13 mouse cellular contexts compared by ENCODE assay signal in genomic region chr8:83215065-83215464, GRCm38 (mm10). TPM values are rescaled to one million over a fixed set of nuclear protein-coding genes. Genes with fewer than 3 reads are reported as not detected.
A peak's percentile ranks its signal among the peaks of the same experiment; 100 is the strongest.
DNase-seq lines count a peak whose midpoint lies in the region; ATAC-seq and TF ChIP-seq lines count a peak whose summit lies in the region.
"Had no signal": no experiment of that assay in that cellular context is flagged by ENCODE, and none has a peak within 500 bp of the region (broad histone marks: within the 10 kb centered on the region; RNA-seq: fewer than 3 reads in every experiment).

No protein-coding gene starts in this region.

- no peaks in the 10 kb centered on the region for H3K9me3 ChIP-seq in kidney, embryonic 16.5 days (ENCODE audit: low read length)
- no peaks in the 10 kb centered on the region for H3K9me3 ChIP-seq in heart, embryonic 13.5 days
- no peaks in the 10 kb centered on the region for H3K9me3 ChIP-seq in liver, embryonic 11.5 days (ENCODE audit: control insufficient read depth, low read length)
- no peaks in the 10 kb centered on the region for H3K9me3 ChIP-seq in forebrain, embryonic 12.5 days
- H3K9me3 ChIP-seq: lung, embryonic 15.5 days had no signal

- TF ChIP-seq CTCF in bone marrow, adult 2 months (IDR thresholded peaks at IDR 0.05; ENCODE audit: control insufficient read depth, insufficient read depth, low read length): no peak

- H3K27me3 ChIP-seq in kidney, embryonic 16.5 days (ENCODE audit: insufficient read depth, low read length): no peaks in the 10 kb centered on the region
- no peaks in the 10 kb centered on the region for H3K27me3 ChIP-seq in heart, embryonic 13.5 days (replicated peaks)
- no peaks in the 10 kb centered on the region for H3K27me3 ChIP-seq in liver, embryonic 11.5 days (replicated peaks; ENCODE audit: control insufficient read depth, insufficient read depth, low read length)
- H3K27me3 ChIP-seq in forebrain, embryonic 12.5 days: no peaks in the 10 kb centered on the region
- H3K27me3 ChIP-seq: lung, embryonic 15.5 days had no signal

- no peak overlapping the region for H3K9ac ChIP-seq in kidney, embryonic 16.5 days (replicated peaks; ENCODE audit: low read length)
- no peak overlapping the region for H3K9ac ChIP-seq in heart, embryonic 13.5 days
- H3K9ac ChIP-seq in liver, embryonic 11.5 days (ENCODE audit: low read depth, low read length): peak overlapping the region; percentile 40; the same call in 1 of the 2 replicates
- H3K9ac ChIP-seq in forebrain, embryonic 12.5 days: no peak overlapping the region
- H3K9ac ChIP-seq: lung, embryonic 15.5 days had no signal

- ATAC-seq in kidney, embryonic 16.5 days (ENCODE audit: low FRiP score, low TSS enrichment): no peak
- ATAC-seq in heart, embryonic 13.5 days (ENCODE audit: extremely low read depth, insufficient number of reproducible peaks, low FRiP score, low TSS enrichment): peak; percentile 48; the same call in 1 of the 2 replicates
- ATAC-seq in liver, embryonic 11.5 days (replicated peaks; ENCODE audit: low FRiP score): peak; percentile 98
- ATAC-seq in forebrain, embryonic 12.5 days (ENCODE audit: low FRiP score): no peak
- ATAC-seq: activated CD4-positive, CD25-positive, alpha-beta regulatory T cell, adult 4 months; CD4-positive, CD25-positive, alpha-beta regulatory T cell, adult 4 months; forebrain, embryonic 16.5 days had no signal

- intact Hi-C loops in left cerebral cortex, postnatal 4 days (cut with DNase I): no loop called here

- H3K4me2 ChIP-seq in kidney, embryonic 16.5 days (replicated peaks; ENCODE audit: low read depth, low read length): no peak overlapping the region
- H3K4me2 ChIP-seq in heart, embryonic 13.5 days: peak overlapping the region; percentile 45
- H3K4me2 ChIP-seq in liver, embryonic 11.5 days: peak overlapping the region; percentile 53
- no peak overlapping the region for H3K4me2 ChIP-seq in forebrain, embryonic 12.5 days
- H3K4me2 ChIP-seq: lung, embryonic 15.5 days had no signal

- no peak for TF ChIP-seq POLR2A in bone marrow, adult 2 months (IDR thresholded peaks at IDR 0.05; ENCODE audit: borderline replicate concordance, control insufficient read depth, low read depth, low read length)

- no peaks in the 10 kb centered on the region for H3K4me1 ChIP-seq in kidney, embryonic 16.5 days (ENCODE audit: insufficient read depth, low read length)
- H3K4me1 ChIP-seq in bone marrow, adult 2 months (ENCODE audit: control insufficient read depth, insufficient read depth, low read length): no peaks in the 10 kb centered on the region; the same call in 1 of the 2 replicates
- peaks cover 30% of the 10 kb centered on the region for H3K4me1 ChIP-seq in heart, embryonic 13.5 days
- H3K4me1 ChIP-seq in liver, embryonic 11.5 days (replicated peaks; ENCODE audit: control insufficient read depth, insufficient read depth, low read length): peaks cover 17% of the 10 kb centered on the region
- H3K4me1 ChIP-seq in forebrain, embryonic 12.5 days: 0 out of 2 replicates have a peak, but pooled peaks cover 4% of the 10 kb centered on the region
- H3K4me1 ChIP-seq: lung, embryonic 15.5 days had no signal

- peak; percentile 19 for DNase-seq in kidney, adult 11 months
- no peak for DNase-seq in liver, embryonic 11.5 days (ENCODE audit: low spot score)
- DNase-seq in thymus, postnatal 10 days (ENCODE audit: low spot score in 2 of 2): no peak
- no peak for DNase-seq in left cerebral cortex, postnatal 4 days
- DNase-seq: thymus, postnatal 36 days had no signal

- H3K4me3 ChIP-seq in kidney, embryonic 16.5 days (ENCODE audit: low read length): no peak overlapping the region
- H3K4me3 ChIP-seq in bone marrow, adult 2 months (replicated peaks; ENCODE audit: control insufficient read depth, low read depth, low read length): no peak overlapping the region
- H3K4me3 ChIP-seq in heart, embryonic 13.5 days: no peak overlapping the region
- no peak overlapping the region for H3K4me3 ChIP-seq in liver, embryonic 11.5 days (ENCODE audit: low read depth, low read length)
- H3K4me3 ChIP-seq in forebrain, embryonic 12.5 days (replicated peaks): no peak overlapping the region
- H3K4me3 ChIP-seq: lung, embryonic 15.5 days had no signal

- no peaks in the 10 kb centered on the region for H3K36me3 ChIP-seq in kidney, embryonic 16.5 days (ENCODE audit: insufficient read depth, low read length)
- peaks cover 3% of the 10 kb centered on the region; the same call in 1 of the 2 replicates for H3K36me3 ChIP-seq in heart, embryonic 13.5 days
- H3K36me3 ChIP-seq in liver, embryonic 11.5 days (ENCODE audit: control insufficient read depth, insufficient read depth, low read length): no peaks in the 10 kb centered on the region
- H3K36me3 ChIP-seq in forebrain, embryonic 12.5 days (replicated peaks): peaks cover 19% of the 10 kb centered on the region
- H3K36me3 ChIP-seq: lung, embryonic 15.5 days had no signal

- H3K27ac ChIP-seq in kidney, embryonic 16.5 days (ENCODE audit: low read length): no peak overlapping the region
- peak overlapping the region; percentile 66 for H3K27ac ChIP-seq in bone marrow, adult 2 months (ENCODE audit: control insufficient read depth, insufficient read depth, low read depth, low read length, poor library complexity)
- H3K27ac ChIP-seq in heart, embryonic 13.5 days (replicated peaks): peak overlapping the region; percentile 72
- H3K27ac ChIP-seq in liver, embryonic 11.5 days (ENCODE audit: low read depth, low read length): peak overlapping the region; percentile 94
- no peak overlapping the region for H3K27ac ChIP-seq in forebrain, embryonic 12.5 days
- H3K27ac ChIP-seq: lung, embryonic 15.5 days had no signal

- 65% methylated on average over 5 of the region's 5 CpGs for WGBS in kidney, embryonic 16.5 days
- WGBS in bone marrow, adult 2 months: 37% methylated on average over 5 of the region's 5 CpGs
- 5% methylated on average over 5 of the region's 5 CpGs for WGBS in heart, embryonic 13.5 days
- WGBS in liver, embryonic 11.5 days: 24% methylated on average over 5 of the region's 5 CpGs
- WGBS in forebrain, embryonic 12.5 days: 78% methylated on average over 5 of the region's 5 CpGs

RNA-seq across cellular contexts. Expression of gene Gm10645, which starts 49.1 kb away (rescaled TPM):
- polyA plus RNA-seq in kidney, embryonic 16.5 days (2015; fragmentation: Nextera tagmentation; extraction: Ambion mirVana): 0.86 and 1.7 TPM in 2 replicates
- polyA plus RNA-seq in bone marrow, adult 2 months (2011; ENCODE audit: insufficient read depth, insufficient read length, low replicate concordance, missing spikeins): not detected in 2 replicates
- polyA plus RNA-seq in heart, embryonic 13.5 days (2015; fragmentation: Nextera tagmentation; extraction: Ambion mirVana): 0.64 and 0.80 TPM in 2 replicates
- 0.38 and 0.86 TPM in 2 replicates for polyA plus RNA-seq in liver, embryonic 11.5 days (2014; fragmentation: Nextera tagmentation; extraction: Ambion mirVana)
- total RNA-seq in left cerebral cortex, postnatal 4 days (2021): 1 to 10 TPM; 1.3 to 2.6 TPM
- polyA plus RNA-seq in forebrain, embryonic 12.5 days (2016; fragmentation: Nextera tagmentation; extraction: Ambion mirVana): 5.5 and 6.2 TPM in 2 replicates
- polyA plus RNA-seq: activated CD4-positive, CD25-positive, alpha-beta regulatory T cell, adult 4 months; CD4-positive, CD25-positive, alpha-beta regulatory T cell, adult 4 months had no signal

RNA-seq across cellular contexts. Expression of gene Tbc1d9, which starts 49.9 kb away (rescaled TPM):
- polyA plus RNA-seq in kidney, embryonic 16.5 days (2015; fragmentation: Nextera tagmentation; extraction: Ambion mirVana): 2.3 TPM in 2 replicates
- 2.2 and 3.6 TPM in 2 replicates for polyA plus RNA-seq in bone marrow, adult 2 months (2011; ENCODE audit: insufficient read depth, insufficient read length, low replicate concordance, missing spikeins)
- polyA plus RNA-seq in heart, embryonic 13.5 days (2015; fragmentation: Nextera tagmentation; extraction: Ambion mirVana): 0.79 and 0.96 TPM in 2 replicates
- polyA plus RNA-seq in liver, embryonic 11.5 days (2014; fragmentation: Nextera tagmentation; extraction: Ambion mirVana): 0.86 and 1.3 TPM in 2 replicates
- total RNA-seq in left cerebral cortex, postnatal 4 days (2021): 100 to 1,000 TPM; 122 to 129 TPM
- 11.6 and 12.7 TPM in 2 replicates for polyA plus RNA-seq in forebrain, embryonic 12.5 days (2016; fragmentation: Nextera tagmentation; extraction: Ambion mirVana)

Comparison
In these comparisons a context has a peak if more than half of its experiments do, and no peak if none do; other contexts are left out.
1. ATAC-seq: peak in heart, embryonic 13.5 days (single experiment) and liver, embryonic 11.5 days (single experiment); none in kidney, embryonic 16.5 days (single experiment) and forebrain, embryonic 12.5 days (single experiment).
2. H3K27ac ChIP-seq: peak in bone marrow, adult 2 months (single experiment), heart, embryonic 13.5 days (single experiment) and liver, embryonic 11.5 days (single experiment); none in kidney, embryonic 16.5 days (single experiment) and forebrain, embryonic 12.5 days (single experiment).
3. H3K4me2 ChIP-seq: peak in heart, embryonic 13.5 days (single experiment) and liver, embryonic 11.5 days (single experiment); none in kidney, embryonic 16.5 days (single experiment) and forebrain, embryonic 12.5 days (single experiment).